Mouse (Mus musculus): ENCODE results near the gene Vipr2. TPM values are rescaled to one million over a fixed set of nuclear protein-coding genes. Genes with fewer than 3 reads are reported as not detected.

Gene Vipr2
- polyA plus RNA-seq, 1 experiment = 1.6 TPM

- Histone ChIP-seq H3K27ac (ENCODE audit: control insufficient read depth, insufficient read depth, low read depth, low read length, poor library complexity) (no peak overlapping the region), H3K4me1 (ENCODE audit: control insufficient read depth, insufficient read depth, low read length) (no peaks in the 10 kb centered on the region; the same call in 1 of the 2 replicates), H3K4me3 (replicated peaks; ENCODE audit: control insufficient read depth, low read depth, low read length) (no peak overlapping the region)
- 68% methylated on average over 2 of the region's 2 CpGs for WGBS
- TF ChIP-seq CTCF (IDR thresholded peaks at IDR 0.05; ENCODE audit: control insufficient read depth, insufficient read depth, low read length) (no peak), POLR2A (IDR thresholded peaks at IDR 0.05; ENCODE audit: borderline replicate concordance, control insufficient read depth, low read depth, low read length) (no peak)
Observed at GRCm38 (mm10) chr12:116084294-116084693, 6.8 kb downstream of the Vipr2 start.

- Histone ChIP-seq H3K27ac (ENCODE audit: control insufficient read depth, insufficient read depth, low read depth, low read length, poor library complexity) (no peak overlapping the region), H3K4me3 (replicated peaks; ENCODE audit: control insufficient read depth, low read depth, low read length) (no peak overlapping the region), H3K4me1 (ENCODE audit: control insufficient read depth, insufficient read depth, low read length) (no peaks in the 10 kb centered on the region; the same call in 1 of the 2 replicates)
- 84% methylated on average over 5 of the region's 5 CpGs for WGBS
- TF ChIP-seq POLR2A (IDR thresholded peaks at IDR 0.05; ENCODE audit: borderline replicate concordance, control insufficient read depth, low read depth, low read length) (no peak), CTCF (IDR thresholded peaks at IDR 0.05; ENCODE audit: control insufficient read depth, insufficient read depth, low read length) (no peak)
Observed at GRCm38 (mm10) chr12:116086951-116087600, 9.6 kb downstream of the Vipr2 start.

GRCm38 (mm10) chr12:116089836-116090235 lies 12.3 kb downstream of the Vipr2 start:
- 81% methylated on average over 3 of the region's 3 CpGs for WGBS
- H3K4me1 ChIP-seq (ENCODE audit: control insufficient read depth, insufficient read depth, low read length) = no peaks in the 10 kb centered on the region
- no peak overlapping the region for H3K27ac ChIP-seq (ENCODE audit: control insufficient read depth, insufficient read depth, low read depth, low read length, poor library complexity)
- H3K4me3 ChIP-seq (replicated peaks; ENCODE audit: control insufficient read depth, low read depth, low read length) = no peak overlapping the region
- no peak for TF ChIP-seq POLR2A (IDR thresholded peaks at IDR 0.05; ENCODE audit: borderline replicate concordance, control insufficient read depth, low read depth, low read length)
- no peak for TF ChIP-seq CTCF (IDR thresholded peaks at IDR 0.05; ENCODE audit: control insufficient read depth, insufficient read depth, low read length)

- Histone ChIP-seq H3K4me1 (ENCODE audit: control insufficient read depth, insufficient read depth, low read length) (no peaks in the 10 kb centered on the region), H3K27ac (ENCODE audit: control insufficient read depth, insufficient read depth, low read depth, low read length, poor library complexity) (no peak overlapping the region), H3K4me3 (replicated peaks; ENCODE audit: control insufficient read depth, low read depth, low read length) (no peak overlapping the region)
- no peak for TF ChIP-seq POLR2A (IDR thresholded peaks at IDR 0.05; ENCODE audit: borderline replicate concordance, control insufficient read depth, low read depth, low read length)
- no peak for TF ChIP-seq CTCF (IDR thresholded peaks at IDR 0.05; ENCODE audit: control insufficient read depth, insufficient read depth, low read length)
- 83% methylated on average over 14 of the region's 14 CpGs for WGBS
Observed at GRCm38 (mm10) chr12:116094765-116095555, 17.4 kb downstream of the Vipr2 start.

GRCm38 (mm10) chr12:116096361-116096904 lies 18.9 kb downstream of the Vipr2 start:
- H3K4me3 ChIP-seq (replicated peaks; ENCODE audit: control insufficient read depth, low read depth, low read length) = no peak overlapping the region
- H3K27ac ChIP-seq (ENCODE audit: control insufficient read depth, insufficient read depth, low read depth, low read length, poor library complexity) = no peak overlapping the region
- H3K4me1 ChIP-seq (ENCODE audit: control insufficient read depth, insufficient read depth, low read length) = no peaks in the 10 kb centered on the region
- no peak for TF ChIP-seq POLR2A (IDR thresholded peaks at IDR 0.05; ENCODE audit: borderline replicate concordance, control insufficient read depth, low read depth, low read length)
- no peak for TF ChIP-seq CTCF (IDR thresholded peaks at IDR 0.05; ENCODE audit: control insufficient read depth, insufficient read depth, low read length)
- 56% methylated on average over 3 of the region's 3 CpGs for WGBS

- Histone ChIP-seq H3K4me3 (replicated peaks; ENCODE audit: control insufficient read depth, low read depth, low read length) (no peak overlapping the region), H3K4me1 (ENCODE audit: control insufficient read depth, insufficient read depth, low read length) (no peaks in the 10 kb centered on the region), H3K27ac (ENCODE audit: control insufficient read depth, insufficient read depth, low read depth, low read length, poor library complexity) (no peak overlapping the region)
- no peak for TF ChIP-seq CTCF (IDR thresholded peaks at IDR 0.05; ENCODE audit: control insufficient read depth, insufficient read depth, low read length)
- no peak for TF ChIP-seq POLR2A (IDR thresholded peaks at IDR 0.05; ENCODE audit: borderline replicate concordance, control insufficient read depth, low read depth, low read length)
- WGBS = 85% methylated on average over 8 of the region's 8 CpGs
Observed at GRCm38 (mm10) chr12:116097166-116097565, 19.6 kb downstream of the Vipr2 start.

GRCm38 (mm10) chr12:116101945-116102344 lies 24.4 kb downstream of the Vipr2 start:
- 85% methylated on average over 2 of the region's 2 CpGs for WGBS
- no peak overlapping the region for H3K4me3 ChIP-seq (replicated peaks; ENCODE audit: control insufficient read depth, low read depth, low read length)
- TF ChIP-seq CTCF (IDR thresholded peaks at IDR 0.05; ENCODE audit: control insufficient read depth, insufficient read depth, low read length) = no peak
- TF ChIP-seq POLR2A (IDR thresholded peaks at IDR 0.05; ENCODE audit: borderline replicate concordance, control insufficient read depth, low read depth, low read length) = no peak
- no peak overlapping the region for H3K27ac ChIP-seq (ENCODE audit: control insufficient read depth, insufficient read depth, low read depth, low read length, poor library complexity)
- no peaks in the 10 kb centered on the region for H3K4me1 ChIP-seq (ENCODE audit: control insufficient read depth, insufficient read depth, low read length)

Measured in bone marrow, adult 2 months (tissue).